Mouse (Mus musculus): ENCODE results near the gene Lhx6. TPM values are rescaled to one million over a fixed set of nuclear protein-coding genes. Genes with fewer than 3 reads are reported as not detected.

Lhx6 gene
- total RNA-seq, 2 experiments from 2014 or later: not detected

DNA sequence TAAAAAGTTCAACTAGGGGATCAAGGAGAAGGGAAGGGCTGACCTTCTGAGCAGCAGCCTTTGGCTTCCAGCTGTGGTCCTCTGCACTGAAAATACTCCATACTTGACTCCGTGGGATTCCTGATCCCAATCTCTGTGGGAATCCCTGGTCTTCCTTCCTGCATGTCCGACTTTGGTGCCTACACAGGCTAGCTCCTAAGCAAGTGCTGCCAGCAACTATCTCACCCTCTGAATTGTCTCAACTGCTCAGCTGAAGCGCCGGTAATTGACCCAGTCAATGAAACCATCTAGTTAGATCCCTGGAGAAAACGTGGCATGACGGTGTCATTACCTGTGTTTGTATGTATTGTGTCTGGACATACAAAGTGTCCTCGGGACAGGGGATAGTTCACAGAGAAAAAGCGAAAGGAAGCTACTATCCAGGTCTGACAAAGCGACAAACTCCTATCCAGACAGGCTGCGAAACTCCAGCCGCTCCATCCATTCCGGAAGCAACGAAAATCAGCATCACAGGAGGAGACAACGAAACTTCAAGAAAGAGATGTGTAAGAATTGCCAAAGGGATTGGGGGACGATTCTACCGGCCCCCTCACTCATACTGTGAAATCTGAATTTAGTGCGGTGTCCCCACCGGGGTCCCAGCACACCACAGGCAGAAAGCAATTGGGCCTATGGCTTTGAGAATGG lies 7.9 kb downstream of the Lhx6 start:
- no peak for ATAC-seq (replicated peaks; ENCODE audit: low FRiP score, poor library complexity, severe bottlenecking)

DNA sequence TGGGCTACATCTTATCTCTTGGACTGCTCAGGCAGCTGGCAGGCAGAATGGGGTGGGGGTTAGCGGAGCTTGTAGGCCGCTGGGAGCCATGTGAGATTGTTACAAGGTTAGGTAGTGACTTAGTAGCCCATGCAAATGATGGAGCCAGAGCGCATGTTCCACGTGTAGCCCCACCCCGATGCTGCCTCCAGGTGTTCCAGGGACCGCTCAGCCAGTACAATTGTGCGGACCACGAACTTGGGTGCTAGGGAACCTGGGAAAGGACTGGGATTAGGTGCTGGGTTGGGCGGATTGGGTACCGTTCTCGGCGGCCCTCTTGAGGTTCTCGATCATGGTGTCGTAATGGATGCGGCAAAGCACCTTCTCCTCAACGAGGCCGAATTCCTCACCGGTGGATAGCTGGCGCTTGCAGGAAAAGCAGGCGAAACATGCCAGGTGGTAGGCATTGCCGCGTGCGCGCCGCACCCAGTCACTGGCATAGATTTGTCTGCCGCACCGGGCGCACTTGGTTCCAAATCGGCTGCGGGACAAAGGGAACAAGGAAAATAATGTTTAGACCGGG lies 11.2 kb downstream of the Lhx6 start:
- ATAC-seq (replicated peaks; ENCODE audit: low FRiP score, poor library complexity, severe bottlenecking): no peak

DNA sequence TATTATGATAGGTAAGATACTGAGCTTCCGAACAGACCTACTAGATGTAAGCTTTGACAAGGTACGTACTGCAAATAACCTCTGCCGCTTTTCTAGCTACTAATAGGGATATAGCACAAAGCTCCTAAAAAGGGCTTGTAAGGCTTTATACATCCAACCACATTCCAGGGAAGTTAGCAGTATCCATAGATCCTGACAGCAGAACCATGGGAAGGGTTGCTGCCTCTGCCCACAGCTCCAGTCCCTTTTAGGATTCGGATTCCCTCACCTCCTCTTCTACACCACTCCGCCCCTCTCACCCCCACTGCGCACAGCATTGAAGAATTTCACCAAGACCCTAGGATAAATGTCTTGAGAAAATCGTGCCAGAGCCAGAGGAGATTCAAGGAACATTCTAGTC lies 11.9 kb downstream of the Lhx6 start:
- no peak for ATAC-seq (replicated peaks; ENCODE audit: low FRiP score, poor library complexity, severe bottlenecking)

DNA sequence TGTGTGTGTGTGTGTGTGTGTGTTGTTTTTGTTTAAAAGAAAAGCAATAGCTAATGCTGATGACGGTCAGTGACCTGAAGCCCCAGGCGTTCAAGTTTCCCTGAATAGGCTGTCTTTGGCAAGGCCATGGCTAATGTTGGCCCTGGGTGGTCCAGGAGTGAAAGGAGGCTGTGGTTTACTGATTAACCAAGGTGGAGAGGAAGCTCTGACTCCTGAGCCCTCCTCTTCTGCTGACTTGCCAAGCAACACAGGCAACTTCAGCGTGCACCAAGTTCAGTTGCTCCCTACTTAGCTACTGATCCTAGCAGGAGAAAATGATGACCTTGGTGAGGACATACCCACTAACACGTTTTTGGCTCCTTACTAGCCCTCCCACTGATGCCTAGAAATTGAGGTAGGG lies 12.5 kb downstream of the Lhx6 start:
- ATAC-seq (replicated peaks; ENCODE audit: low FRiP score, poor library complexity, severe bottlenecking): no peak

DNA sequence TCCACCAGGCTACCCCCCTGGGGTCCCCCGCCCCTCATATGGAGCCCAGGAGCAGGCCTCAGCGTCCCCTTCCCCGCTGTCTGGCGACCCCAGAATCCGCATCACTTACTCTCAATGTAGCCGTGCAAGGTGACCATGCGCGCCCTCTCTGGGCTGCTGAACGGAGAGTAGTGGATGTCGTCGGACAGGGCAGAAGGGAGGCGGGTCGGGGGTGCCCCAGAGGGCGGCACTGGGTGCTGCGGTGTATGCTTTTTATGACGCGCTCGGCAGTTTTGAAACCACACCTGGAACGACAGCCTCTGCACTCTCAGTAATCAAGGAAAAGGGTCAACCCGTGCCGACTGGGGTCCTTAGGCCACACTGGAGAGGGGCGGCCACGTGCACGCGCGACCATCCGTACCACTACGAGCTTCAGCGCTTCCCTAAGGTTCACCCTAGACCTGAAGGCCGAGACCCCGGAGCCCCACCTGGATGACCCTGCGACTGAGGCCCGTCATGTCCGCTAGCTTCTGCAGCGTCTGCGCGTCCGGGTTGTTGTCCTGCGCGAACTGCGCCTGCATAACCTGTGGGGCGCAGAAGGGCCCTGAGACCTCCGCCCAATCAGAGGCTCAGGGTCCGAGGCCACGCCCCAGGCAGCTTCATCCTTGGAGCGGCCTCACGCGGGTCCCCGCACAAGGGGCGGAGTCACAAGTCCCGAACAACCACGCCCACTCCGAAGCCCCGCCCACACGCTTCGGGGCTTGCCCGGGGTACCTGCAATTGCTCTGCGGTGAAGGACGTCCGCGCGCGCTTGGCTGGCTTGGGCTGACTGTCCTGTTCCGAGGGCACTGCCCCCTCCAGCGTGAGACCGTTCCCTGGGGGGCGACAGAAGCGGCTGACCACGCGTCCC lies 14.1 kb downstream of the Lhx6 start:
- ATAC-seq (replicated peaks; ENCODE audit: low FRiP score, poor library complexity, severe bottlenecking): 0 out of 2 replicates have a peak, but pooled peaks have one; percentile 34

DNA sequence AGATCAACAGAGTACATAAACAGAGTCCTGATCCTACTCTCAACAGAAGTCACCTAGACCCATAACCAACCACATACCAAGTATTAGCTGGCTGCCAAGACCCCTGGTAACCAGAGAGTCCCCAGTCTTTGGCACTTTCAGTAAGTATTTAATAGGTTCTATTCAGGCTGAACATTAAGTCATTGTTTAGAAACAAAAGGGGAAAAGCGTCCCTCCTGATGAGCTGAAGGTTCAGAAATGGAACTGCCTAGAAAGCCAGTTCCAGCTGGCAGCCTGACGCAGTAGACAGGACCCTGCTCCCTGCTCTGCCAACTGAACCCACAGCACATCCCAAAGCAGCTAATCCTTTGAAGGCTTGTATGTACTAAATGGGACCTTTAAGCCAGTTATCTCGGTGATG lies 16.0 kb downstream of the Lhx6 start:
- no peak for ATAC-seq (replicated peaks; ENCODE audit: low FRiP score, poor library complexity, severe bottlenecking)

DNA sequence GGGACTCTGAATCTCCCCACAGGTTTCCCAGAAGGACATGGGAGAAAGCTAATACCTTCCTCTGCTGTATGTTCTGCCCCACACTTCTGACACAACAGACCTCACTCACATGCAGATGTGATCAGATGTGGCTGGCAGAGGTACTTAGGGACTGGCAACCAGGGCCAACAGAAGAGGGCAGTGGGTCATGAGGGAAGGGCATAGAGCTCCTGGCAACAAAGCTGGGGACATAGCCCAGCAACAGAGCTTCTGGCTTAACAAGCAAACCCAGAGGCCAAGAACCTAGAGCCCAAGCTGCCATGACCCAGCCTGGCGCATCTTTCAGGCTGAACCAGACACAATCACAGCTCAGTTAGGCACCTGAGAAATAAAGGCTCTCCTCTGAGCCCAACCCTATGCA lies 20.2 kb downstream of the Lhx6 start:
- ATAC-seq (replicated peaks; ENCODE audit: low FRiP score, poor library complexity, severe bottlenecking): no peak

DNA sequence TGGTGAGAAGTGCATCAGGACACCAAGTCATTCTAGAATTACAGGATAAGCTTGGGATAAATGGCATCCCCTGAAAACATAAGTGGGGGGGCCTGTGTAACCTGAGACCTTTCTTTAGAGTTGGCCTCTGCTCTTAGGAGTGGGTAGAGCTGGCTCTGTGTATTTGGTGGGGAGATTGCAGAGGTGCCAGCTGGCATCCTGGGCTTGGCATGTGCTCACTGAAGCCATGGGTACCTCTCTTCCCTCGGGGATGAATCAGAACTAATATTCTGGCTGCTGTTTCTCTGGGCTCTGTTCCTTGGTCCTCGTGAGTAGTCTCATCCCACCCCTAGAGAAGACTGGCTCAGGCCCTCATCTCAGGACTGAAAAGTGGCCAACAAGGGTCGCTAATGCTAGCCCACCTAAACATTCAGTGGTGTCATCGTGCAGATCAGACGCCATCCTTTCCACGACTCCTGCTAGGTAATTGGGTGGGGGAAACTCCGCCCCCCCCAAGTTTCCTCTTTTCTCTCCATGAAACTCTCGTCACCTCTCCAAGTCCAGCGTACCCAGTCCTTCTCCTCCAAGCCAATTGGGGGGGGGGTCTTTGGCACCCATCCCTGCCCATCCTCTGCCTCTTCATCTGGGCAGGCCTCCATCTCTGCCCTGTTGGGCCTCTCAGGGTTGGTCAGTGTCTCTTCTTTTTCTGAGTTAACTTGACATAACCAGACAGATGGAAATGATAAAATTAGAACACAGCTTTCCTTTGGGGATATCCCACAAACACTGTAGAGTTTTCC lies 22.2 kb downstream of the Lhx6 start:
- ATAC-seq (replicated peaks; ENCODE audit: low FRiP score, poor library complexity, severe bottlenecking): no peak

DNA sequence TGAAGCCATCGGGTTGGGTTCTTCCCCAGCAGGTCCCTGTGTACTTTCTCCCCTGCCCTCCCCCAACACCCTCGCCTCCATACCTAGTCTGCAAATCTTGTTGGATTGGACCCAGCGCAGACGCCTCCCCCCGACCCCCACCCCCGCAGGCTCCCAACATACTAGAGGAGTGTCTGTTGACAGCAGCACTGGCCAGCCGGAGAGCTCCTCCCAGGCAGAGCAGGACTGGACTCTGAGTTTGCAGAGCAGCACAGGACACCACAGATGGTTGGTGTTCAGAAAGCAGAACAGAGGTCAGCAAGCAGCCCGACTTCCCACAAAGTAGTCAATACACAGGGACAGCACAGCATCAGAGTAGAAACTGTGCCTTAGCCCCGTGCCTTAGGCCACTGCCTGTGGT lies 23.8 kb downstream of the Lhx6 start:
- ATAC-seq (replicated peaks; ENCODE audit: low FRiP score, poor library complexity, severe bottlenecking): no peak

DNA sequence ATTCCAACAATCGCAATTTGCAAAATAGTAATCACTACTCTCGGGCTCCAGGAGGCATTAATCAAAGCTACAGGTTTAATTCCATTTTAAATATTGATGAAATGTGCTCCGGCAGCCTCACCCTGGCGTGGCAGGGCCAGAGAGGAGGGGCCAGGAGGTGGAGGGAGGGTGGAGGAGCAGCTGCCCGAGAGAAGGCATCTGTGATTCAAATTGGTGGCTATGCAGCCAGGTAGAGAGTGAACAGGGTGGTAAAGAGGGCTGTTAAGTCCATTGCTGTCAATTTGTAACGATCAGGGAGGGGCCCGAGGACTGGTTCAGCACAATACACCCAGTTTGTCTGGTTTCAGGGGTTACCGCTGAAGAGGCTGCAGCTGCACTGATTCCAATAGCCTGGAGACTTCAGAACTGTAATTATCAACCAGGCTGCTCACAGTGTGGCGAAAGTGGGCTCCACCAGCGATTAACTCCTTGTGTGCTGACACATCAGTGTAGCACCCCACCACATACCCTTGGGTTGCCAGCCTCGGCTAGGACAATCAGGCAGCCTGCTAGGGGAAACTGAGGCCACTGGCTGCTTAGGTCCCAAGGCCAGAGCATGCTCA lies 27.9 kb downstream of the Lhx6 start:
- ATAC-seq (replicated peaks; ENCODE audit: low FRiP score, poor library complexity, severe bottlenecking): no peak

DNA sequence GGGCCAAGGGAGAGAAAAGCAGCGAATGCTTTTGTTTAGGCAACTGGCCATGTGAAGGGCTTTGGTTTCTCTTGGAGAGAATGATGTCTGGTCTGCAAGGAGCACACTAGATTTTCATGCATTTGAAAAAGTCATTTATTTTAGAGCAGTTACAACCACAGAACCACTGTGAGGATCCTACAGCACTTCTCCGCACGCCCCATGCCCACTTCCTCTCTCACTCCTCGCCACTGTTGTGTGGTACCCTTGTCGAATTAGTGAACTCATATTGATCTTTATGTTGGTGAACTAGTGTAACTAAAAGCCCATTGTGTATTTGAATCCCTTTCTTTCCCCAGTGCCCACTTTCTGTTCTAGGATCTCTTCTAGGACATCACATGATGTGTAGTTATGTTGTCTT lies 30.0 kb downstream of the Lhx6 start:
- ATAC-seq (replicated peaks; ENCODE audit: low FRiP score, poor library complexity, severe bottlenecking): no peak

DNA sequence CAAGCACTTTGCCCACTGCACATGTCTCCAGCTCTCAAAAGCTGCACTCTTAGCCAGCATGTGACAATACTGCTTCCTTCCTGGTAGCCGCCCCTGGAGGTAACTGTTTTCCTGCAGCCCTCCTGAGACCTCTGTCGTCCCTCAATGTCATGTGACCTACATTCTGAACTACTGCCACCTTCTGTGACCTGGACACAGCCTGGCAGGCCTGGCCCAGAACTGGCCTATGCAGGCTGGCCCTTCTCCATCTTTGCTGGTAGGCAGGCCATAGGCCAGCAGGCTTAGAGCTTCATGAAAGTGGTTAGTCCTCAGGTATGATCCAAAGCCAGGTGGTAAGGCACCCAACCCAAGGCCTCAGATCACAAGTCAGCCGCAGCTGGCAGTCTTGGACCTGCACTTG lies 31.4 kb downstream of the Lhx6 start:
- ATAC-seq (replicated peaks; ENCODE audit: low FRiP score, poor library complexity, severe bottlenecking): no peak

DNA sequence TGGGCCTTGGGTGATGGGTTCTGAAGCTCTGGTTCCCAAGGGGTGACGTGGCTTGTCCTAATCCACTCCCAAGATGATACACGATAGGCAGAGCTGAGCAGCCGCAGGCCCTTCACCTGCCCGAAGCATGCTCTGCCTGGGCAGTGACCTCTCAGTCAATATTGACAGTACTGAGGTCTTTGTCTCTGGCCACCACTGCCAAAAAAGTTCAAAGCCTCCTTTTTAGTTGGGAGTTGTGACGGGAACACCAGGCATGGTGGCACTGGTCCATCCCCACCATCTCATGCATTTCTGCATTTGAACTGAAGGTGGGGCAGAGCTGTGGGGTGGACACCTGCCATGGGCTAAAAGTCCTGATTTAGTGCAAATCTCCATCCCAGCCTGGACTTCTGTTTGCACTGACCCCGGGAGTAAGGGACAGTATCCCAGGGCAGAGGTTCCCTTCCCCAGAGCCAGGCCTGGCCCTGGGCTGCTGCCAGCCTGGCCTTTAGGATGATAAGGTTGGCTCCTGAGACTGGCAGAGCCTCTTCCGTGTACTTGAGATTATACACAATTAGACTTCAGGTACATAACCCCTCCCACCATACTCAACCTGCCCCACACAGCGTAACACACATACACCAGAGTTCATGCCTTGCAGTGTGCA lies 33.4 kb downstream of the Lhx6 start:
- no peak for ATAC-seq (replicated peaks; ENCODE audit: low FRiP score, poor library complexity, severe bottlenecking)

DNA sequence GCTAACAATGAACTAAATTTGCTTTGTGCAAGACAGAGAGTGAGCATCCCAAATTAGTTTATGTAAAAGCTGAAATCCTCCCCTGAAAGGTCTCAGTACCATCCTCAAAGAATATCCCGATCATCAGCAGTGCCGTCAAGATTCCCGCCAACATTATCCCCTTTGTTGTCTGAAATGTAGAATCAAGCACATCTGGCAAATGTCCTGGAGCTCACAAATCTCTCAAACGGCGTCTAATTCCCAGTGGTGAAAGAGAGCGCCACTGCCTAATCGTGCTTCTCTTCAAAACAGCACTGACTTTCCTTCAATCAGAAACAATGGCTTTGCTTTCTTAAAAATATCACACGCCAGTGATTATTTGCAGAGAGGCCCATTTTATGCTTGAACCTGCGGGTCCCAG lies 38.1 kb downstream of the Lhx6 start:
- ATAC-seq (replicated peaks; ENCODE audit: low FRiP score, poor library complexity, severe bottlenecking): no peak

DNA sequence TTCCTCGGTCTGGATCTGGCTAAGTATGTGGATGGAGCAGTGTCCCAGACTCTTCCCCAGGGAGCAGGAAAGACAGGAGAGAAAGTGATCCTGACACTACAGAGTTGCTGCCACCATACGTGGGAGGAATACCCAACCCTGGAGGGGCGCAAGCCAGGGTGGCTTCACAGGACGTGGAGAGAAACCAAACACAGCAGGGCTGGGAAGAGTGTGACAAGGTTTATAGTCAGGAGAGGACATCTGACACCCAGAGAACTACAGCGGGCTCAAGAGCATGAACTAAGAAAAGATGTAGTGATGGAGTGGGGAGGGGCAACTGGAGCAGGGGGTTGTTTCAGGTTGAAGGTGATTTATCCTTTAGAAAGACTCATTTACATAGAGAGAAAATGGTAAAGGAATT lies 43.8 kb downstream of the Lhx6 start:
- no peak for ATAC-seq (replicated peaks; ENCODE audit: low FRiP score, poor library complexity, severe bottlenecking)

DNA sequence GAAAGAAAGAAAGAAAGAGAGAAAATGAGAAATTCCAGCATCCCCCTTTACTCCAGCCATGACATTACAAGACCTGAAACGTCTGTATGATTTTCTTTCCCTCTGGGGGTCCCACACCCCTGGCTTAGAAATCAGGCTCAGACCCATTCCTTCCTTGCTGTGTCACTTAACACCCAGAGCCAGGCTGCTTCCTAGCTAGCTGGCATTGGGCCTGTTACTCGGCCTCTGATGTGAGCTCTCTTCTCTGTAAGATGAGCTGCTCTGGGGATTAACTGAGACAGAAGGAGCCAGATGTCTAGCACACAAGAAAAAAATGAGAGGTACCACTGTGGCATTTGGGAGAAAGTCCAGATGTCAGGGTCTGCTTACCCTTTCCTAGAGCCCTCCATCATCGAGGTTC lies 49.0 kb downstream of the Lhx6 start:
- no peak for ATAC-seq (replicated peaks; ENCODE audit: low FRiP score, poor library complexity, severe bottlenecking)

DNA sequence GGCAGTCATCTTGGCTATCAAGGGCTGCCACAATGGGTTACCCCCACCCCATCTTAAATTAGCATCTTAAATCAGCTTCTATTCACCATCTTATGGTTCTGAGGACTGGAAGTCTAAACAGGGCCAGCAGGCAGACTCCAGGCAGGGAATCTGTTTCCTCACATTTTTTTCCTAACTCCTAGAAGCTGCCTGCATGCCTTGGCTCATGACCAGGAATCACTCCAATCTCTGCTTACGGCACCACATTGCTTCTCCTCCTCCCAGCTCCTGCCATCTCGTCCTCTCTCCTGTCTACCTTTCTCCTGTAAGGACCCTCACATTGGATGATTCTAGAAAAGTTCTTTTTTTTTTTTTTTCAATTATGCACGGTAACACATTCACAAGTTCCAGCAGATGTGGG lies 52.0 kb downstream of the Lhx6 start:
- no peak for ATAC-seq (replicated peaks; ENCODE audit: low FRiP score, poor library complexity, severe bottlenecking)

DNA sequence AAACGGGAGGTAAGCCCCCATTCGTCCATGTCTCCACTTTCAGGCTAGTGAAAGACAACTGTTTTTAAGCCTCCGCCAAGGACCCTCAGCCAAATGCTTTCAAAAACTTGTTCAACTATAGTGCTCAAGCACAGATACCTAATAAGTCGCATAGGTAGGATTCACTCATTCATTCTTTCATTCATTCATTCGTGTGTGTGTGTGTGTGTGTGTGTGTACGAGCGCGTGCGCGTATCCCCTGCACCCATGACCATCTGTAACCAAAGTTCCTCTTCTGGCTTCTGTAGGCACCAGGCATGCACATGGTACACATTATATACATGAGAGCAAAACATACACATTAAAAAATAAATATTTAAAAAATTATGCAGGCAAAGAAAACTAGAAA lies 55.6 kb downstream of the Lhx6 start:
- ATAC-seq (replicated peaks; ENCODE audit: low FRiP score, poor library complexity, severe bottlenecking): no peak

DNA sequence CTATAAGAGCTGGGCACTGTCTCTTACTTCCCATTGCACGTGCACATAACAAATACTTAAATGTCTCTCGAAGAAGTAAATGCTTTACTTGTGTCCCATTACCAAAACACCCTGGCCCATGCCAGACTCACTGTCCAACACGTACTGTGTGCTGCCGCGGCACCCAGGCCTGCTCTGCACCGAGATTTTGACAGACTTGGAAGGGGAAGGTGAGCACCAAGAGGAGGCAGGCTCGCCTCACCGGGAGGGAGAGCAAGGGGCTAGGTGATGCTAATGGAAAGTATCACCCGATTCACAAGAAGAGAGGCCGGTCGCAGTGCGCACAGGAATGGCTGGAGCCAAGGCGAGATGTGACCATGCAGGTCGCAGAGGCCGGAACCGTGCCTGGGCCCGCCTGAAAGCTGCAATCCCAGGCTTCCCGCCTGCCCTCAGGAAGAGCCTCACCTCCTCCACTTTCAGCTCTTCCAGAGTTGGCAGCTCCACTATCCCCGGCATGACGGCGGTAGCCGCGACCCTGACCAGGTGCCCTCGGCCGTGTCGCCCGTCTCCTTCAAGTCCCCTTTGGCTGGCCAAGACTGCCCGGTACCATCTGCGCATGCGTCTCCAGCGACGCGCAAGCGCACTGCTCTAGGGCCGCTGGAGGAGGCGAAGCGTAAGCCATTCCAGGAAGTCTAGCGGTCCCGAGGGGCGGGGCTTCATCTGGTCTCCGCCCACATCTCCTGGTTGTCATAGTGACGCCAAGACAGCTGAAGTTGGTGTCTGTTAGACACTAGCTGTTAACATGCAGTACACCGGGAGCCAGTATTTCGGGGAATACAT lies 56.3 kb downstream of the Lhx6 start, which contains the start of the genes Ndufa8 and Morn5:
TSS of gene Ndufa8 (minus strand) at position 659 of the 819 bp plus-strand sequence.
TSS of gene Morn5 (plus strand) at position 711 of the 819 bp plus-strand sequence.
- peak; percentile 97 for ATAC-seq (replicated peaks; ENCODE audit: low FRiP score, poor library complexity, severe bottlenecking)

Measured in erythroblast, adult 5-6 weeks (primary cell).